Mouse (Mus musculus) adrenal gland, postnatal 25 days (tissue): ENCODE measurements around the gene Thg1l. TPM values are rescaled to one million over a fixed set of nuclear protein-coding genes. Genes with fewer than 3 reads are reported as not detected.
A peak's percentile ranks its signal among the peaks of the same experiment; 100 is the strongest.

ENCODE experiments used
- DNase-seq: peaks from one replicate; pipeline ENCODE4 v3.0.0; 2021; ENCODE audit warnings: mixed read lengths
- total RNA-seq: library from RNA; stranded (reverse); gene quantifications from 2 replicates; pipeline ENCODE4 v1.2.3, GENCODE M21; 2021

The Thg1l gene
- total RNA-seq, 1 experiment from 2014 or later = 20.3 TPM

DNA sequence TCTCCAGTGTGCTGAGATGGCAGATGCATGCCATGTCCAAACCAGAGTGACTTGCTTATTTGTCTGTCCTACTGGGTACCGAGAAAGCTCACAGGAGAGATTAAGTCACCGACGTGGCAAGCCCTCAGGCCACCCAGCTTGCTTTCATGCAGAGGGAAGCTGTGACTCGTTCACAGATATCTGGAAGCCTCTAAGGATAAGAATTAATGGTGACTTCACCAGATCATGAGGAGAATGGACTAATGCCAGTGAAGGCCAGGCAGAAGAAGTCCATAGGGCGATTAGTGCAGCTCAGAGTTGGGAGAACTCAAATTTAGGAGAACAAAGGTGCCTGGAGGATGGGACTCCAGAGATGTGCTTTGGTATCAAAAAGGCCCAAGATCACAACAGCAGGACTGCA, 27.8 kb downstream of the Thg1l start:
- no peak for DNase-seq

DNA sequence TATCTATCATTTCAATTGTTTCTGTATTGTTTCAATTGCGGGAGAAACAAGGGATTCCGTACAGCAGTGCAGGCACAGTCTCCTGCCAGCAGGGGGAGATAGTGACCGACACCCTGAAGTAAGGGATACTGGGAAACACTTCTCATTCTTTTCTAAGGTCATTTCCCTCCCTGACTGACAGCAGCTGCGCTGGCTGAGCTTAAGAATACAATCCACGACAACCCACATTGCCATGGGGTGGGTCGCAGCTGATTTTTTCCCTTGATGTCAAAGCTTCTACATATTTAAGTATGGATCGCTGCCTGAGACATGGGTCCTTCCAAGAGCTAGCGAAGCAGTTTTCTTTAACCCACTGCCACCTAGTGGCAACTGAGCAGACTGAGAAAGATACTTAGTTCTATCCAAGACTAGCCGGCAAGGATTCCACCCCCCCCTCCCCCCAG, 28.6 kb downstream of the Thg1l start:
- peak; percentile 67 for DNase-seq

- DNase-seq = no peak
Measured at GRCm38 (mm10) chr11:45925436-45925835, 29.9 kb downstream of the Thg1l start.

DNA sequence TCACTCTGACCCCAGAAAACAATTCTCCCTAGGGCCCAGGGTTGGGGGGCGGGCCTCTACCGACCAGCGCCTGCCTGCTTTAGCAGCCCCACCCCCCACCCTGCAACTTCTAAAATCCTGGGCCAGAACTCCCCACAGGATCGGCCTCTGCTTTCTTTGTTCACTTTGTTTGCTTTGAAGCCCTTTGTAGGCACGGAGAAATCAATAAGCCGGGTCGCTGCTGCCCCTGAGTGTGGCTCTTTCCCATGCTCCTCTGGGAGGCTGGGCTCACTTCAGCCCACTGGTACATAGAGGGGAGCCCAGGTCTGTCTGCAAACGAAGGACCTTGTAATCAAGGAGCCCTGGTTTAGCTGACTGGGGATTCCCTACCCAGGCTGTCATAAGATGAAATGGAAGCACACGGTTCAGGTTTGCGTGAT, 33.8 kb downstream of the Thg1l start:
- DNase-seq = no peak

- DNase-seq = no peak
Measured at GRCm38 (mm10) chr11:45921026-45921425, 34.3 kb downstream of the Thg1l start.

DNA sequence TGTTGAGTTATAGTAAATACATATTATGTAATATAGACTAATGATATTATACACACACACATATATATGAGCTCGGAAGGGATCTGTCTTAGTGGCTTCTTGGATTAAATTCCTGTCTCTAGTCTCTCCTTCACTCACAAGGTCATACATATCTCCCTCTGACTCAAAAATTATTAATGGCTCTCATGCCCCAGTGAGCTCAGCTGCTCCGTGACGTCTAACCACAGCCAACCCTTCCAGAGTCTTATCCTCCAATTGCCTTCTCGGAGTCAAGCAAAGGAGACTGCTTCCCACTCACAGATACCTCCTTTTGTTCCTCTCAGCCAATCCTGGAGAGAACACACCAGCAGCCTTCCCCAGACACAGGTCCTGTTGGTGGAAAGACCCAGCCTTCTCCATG, 36.5 kb downstream of the Thg1l start:
- DNase-seq = peak; percentile 41

DNA sequence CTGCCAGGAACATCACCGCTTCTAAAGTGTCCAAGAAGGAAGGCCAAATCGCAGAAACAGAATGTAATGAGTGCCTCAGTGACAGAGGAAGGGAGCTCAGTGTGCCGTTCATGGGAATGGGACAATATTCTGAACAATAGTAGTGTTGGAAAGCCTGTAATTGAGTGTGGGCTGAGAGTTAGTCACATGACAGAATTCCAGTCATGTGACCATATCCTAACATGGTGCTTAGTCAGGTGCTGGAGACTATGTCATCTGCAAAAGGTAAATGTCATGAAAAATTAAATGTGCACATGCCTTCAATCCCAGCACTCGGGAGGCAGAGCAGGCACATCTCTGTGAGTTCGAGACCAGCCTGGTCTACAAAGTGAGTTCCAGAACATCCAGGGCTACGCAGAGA, 37.3 kb downstream of the Thg1l start:
- DNase-seq = no peak

DNA sequence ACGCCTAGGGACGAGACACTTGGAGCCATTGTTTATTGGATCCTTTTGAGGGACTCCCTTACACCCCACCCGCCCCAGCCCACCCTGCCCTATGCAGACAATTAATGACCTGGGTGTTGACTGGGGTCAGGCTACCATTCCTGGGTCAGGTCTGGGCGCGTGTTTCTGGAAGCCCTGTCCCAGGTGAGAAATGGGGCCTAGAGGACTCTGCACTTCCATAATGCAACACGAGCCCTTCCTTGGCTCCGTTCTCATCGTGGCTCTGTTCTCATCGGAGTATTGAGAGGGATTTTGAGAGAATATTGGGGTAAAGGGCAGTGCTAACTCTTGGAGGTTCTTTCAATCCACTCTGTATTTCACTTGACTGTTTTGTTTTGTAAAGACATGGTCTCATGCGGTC, 39.1 kb downstream of the Thg1l start:
- no peak for DNase-seq

GRCm38 (mm10) chr11:45910701-45911100, 44.6 kb downstream of the Thg1l start:
- DNase-seq = no peak

DNA sequence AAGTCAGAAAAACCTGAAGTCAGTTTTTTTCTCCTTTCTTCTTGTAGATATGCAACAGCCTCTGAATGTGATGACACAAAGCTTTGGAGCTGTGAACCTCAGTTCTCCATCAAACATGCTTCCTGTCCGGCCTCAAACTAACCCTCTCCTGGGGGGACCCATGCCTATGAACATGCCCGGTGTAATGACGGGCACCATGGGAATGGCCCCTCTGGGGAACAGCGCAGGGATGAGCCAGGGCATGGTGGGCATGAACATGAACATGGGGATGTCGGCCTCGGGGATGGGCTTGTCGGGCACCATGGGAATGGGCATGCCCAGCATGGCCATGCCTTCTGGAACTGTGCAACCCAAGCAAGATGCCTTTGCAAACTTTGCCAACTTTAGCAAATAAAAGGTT, 46.4 kb downstream of the Thg1l start:
- DNase-seq = no peak

DNA sequence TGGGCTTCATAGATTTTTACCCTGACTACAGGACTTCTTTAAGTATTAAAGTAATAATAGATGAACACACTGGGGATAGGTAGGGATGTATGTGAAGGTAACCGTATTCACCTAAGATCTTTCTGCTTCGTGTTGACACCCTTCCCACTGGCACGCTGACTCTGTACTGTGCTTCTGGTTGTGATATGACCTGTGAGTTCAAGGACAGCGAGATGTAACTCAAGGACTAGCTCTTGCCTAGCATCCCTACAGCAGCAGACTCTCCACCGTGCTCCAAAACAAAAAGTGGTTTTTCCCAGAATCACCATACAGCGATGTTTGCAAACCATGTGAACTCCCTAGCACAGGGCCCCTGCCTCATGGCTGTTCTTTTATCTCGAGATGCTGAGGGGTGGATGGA, 47.2 kb downstream of the Thg1l start:
- no peak for DNase-seq

DNA sequence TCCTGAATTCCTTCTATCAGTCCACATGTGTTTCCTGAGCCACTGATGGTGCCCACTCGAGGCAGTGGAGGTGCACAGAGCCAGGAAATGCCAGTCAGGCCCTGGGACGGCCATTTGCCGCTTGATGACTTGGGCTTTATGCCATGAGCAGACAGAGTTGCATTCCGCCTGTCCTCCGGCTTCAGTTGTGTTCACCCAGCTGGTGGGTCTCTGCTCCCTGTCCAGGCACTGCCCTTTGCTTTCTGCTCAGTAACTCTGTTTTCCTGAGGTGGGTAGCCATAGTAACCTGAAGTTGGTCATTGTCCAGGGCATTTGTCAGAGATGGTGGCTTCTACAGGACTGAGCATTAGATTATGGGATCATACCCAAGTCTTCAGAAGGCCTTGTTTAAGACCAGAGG, 48.0 kb downstream of the Thg1l start:
- DNase-seq = no peak

GRCm38 (mm10) chr11:45906109-45906786, 49.0 kb downstream of the Thg1l start:
- no peak for DNase-seq

DNA sequence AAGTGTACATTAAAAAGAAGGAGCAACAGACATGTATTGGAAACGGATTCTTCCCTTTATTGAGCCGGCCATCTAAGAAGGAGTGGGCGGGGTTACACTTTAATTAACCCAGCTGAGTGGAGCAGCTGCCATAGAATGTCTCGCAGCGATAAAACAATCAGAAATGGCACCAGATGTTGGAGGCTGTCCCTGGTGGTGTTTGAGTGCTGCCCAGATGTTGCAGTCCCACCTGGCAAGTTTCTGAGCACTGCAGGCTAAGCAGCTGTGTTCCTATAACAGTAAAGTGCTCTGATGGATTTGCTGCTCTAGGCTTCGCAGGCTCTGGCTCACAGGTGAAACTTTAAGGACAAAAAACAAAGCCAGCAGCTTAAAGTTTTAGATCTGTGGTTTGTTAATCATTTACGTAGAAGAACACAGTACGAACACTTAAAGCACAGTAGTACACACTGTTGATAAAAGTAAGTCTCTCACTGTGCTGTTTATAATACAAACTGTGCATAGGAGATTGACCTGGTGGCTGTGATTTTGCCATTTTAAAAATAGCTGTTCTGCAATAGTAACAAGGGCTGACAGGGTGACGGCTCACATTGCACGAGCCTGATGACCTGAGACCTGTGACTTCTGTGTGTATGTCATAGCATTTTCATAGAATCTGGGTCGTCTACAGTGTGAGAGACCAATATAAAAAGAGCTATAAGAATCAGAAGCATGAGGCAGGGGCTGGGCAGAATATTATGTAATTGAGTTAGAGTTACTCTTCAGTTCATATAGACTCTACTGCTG, 54.9 kb downstream of the Thg1l start:
- no peak for DNase-seq

DNA sequence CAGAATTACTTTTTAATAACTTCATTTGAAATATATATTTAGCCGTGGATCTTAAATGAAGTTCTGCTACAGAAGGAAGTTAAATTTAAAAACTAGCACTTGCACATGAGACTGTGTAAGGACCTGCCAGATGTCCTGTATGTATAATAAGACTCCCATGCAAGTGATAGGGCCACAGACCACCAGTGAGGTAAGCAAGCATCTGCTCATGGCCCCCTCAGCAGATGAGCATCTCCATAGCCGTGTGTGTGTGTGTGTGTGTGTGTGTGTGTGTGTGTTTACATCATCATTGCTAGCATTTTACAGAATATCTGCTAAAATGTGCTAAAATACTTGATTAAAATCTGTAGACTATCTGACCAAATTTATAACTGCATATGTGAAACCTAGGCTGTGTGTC, 57.9 kb downstream of the Thg1l start:
- DNase-seq = no peak

Other genes starting within 250 kb of the Thg1l start
- gene Clint1, start 103.4 kb downstream of the Thg1l start, total RNA-seq = 77.7 and 83.5 TPM in 2 replicates
- gene Lsm11, start 10.6 kb downstream of the Thg1l start, total RNA-seq = 10.4 and 12.8 TPM in 2 replicates
- gene Sox30, start 24.8 kb upstream of the Thg1l start, total RNA-seq = 0.36 and 0.62 TPM in 2 replicates
- gene Gm12166, start 96.8 kb upstream of the Thg1l start, total RNA-seq = 1.3 and 4.8 TPM in 2 replicates
- 6.1 and 7.0 TPM in 2 replicates for gene Adam19, start 100.5 kb upstream of the Thg1l start, total RNA-seq
- gene Nipal4, start 211.0 kb upstream of the Thg1l start, total RNA-seq = 0.09 TPM in 1 of 2 replicates, not detected in the other